Mouse (Mus musculus): Measurements from ENCODE around the gene Epc2.
A peak's percentile ranks its signal among the peaks of the same experiment; 100 is the strongest.

The Epc2 gene

DNA sequence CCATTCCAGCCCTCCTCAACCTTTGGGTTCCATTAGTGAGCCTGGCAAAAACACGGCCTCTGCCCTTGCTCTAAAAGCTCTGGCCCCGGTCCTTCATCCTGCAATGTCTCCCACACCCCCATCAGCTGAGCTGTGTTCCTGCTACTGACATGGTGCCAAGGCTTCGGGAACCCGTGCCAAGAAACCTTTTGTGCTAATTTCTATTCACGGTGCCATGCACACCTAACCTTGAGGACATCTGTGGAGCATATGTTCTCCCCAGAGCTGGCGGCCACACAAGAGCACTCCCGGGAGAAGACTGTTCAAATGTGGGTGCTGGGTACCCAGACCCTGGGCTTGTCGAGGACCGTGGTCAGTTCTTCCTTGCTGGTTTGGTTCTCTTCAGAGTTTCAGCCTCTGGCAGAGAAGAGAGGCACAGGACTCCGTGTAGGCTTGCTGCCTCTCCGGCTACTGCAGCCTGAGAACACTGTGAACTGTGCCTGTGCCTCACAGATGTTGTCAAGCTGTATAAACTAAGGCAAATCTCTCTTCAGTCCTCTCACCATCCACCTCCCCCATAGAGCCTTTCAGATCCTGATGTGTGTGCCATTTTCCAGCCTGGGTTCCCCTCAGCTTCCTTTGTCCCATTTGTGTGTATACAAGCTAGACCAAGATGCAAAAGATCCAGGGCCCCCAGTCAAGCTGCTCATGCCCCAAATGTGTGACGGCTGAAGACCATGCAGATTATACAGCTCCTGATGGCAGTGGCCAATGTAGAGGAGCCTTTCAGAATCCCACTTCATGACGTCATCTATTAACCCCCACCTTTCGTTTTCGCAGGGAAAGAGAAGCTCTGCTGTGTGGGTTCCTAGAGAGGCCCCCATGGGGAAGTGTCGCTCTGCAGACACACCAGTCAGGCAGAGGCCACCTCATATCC lies 118.8 kb downstream of the Epc2 start:
- DNase-seq (ENCODE audit: extremely low read depth, insufficient read length, low spot score): no peak

DNA sequence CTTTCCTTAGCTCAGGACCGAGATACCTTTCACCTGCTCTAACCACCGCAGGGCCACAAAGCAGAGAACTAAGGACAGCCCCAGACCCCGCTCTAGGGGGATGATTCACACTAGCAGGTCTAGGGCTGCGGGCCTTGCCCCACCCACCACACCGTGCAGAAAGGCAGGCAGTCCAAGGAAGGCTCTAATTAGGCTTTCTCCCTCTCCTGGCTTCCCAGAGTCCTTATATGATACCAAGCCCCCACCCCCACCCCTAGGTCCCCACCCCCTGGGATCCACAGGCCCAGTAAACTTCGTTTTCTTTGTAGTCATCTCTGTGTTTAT lies 119.5 kb downstream of the Epc2 start:
- DNase-seq (ENCODE audit: extremely low read depth, insufficient read length, low spot score): no peak

DNA sequence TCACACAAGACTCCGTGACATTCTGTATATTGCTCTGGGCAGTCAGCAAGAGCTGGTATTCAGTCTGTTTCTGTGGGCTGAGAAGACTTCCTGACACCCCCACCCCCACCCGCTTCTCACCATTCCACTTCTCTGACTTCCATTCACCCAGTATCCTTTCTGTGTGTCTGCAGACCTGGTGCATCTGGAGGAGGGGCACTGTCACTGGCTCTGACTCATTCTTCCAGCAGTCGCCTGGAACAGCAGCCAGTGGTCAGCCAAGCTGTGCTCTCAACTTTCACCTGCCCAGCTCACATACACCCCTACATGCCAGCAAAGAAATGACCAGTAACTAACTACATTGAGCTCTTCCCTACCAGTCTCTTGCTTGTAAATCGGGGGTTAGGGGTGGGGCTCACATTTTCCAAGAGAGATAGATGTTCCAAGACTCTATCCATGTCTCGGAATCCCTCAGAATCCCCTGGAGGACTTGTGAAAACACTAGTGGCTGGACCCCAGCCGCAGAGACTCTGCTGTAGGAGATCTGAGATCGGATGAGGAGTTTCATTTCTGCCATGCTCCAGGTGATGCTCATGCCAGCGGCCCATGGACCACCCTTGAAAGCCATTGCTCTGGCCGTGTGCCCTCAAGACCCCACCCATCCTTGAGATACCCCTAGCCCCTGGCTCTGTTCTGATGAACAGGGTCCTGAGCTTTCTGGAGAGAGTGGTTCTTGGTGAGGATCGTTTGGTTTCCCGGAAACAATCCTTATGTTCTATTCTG lies 120.1 kb downstream of the Epc2 start:
- DNase-seq (ENCODE audit: extremely low read depth, insufficient read length, low spot score): peak; percentile 39

DNA sequence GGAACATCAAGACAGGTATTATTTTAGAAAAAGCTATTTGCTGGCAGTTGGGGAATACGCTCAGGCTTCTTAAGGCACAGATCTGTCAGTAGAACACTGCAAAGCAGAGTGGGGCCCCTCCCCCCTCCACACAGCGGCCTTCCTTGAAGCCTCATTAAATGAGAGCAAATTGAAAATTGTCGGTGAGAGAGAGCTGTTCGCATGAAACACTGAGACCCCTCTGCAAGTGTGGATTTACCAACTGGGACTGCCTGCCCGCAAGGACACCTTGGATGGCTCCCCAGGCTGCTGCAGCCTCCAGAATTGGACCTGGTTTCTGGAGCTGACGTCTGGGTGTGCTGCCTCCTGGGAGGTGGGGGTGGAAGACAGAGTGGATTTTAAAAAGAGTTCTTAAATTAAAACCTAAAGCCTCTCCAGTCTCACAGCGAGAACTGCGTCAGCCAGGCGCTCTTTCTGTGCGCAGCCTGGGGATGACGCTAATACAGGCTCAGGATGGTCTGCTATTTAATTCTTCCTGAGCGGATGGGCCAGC lies 120.9 kb downstream of the Epc2 start:
- DNase-seq (ENCODE audit: extremely low read depth, insufficient read length, low spot score): no peak

DNA sequence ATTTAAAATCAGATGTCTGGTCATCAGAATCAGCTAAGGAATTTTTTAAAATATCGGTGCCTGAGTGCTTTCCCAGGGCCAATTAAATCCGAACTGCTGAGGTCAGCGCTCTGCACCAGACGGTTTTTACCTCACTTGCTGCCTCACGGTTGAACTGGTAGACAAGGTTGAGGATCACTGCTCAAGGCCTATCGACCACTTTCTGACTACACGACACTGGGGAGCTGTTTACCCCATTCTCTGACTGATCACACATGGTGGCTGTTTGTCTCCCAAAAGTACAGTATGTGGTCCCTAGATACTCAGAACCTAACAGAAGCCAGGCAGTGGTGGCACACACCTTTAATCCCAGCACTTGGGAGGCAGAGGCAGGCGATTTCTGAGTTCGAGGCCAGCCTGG lies 121.4 kb downstream of the Epc2 start:
- no peak for DNase-seq (ENCODE audit: extremely low read depth, insufficient read length, low spot score)

DNA sequence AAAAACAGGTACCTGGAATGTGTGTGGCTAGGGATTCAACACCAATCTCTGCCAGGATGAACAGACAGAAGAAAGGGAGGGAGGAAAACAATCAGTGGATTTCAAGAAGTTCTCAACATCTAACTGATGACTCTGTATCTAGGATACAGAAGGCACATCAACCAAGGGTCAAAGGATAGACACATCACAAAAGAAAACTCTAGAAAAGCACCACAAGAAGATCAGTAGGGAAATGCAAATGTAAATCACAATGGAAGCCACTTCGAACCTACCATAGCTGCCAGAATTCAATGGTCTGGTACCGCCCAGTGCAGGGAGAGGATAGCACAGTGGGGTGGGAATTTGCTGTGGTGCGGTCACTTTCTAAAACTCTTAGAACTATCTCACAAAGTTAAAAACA lies 122.0 kb downstream of the Epc2 start:
- DNase-seq (ENCODE audit: extremely low read depth, insufficient read length, low spot score): no peak

DNA sequence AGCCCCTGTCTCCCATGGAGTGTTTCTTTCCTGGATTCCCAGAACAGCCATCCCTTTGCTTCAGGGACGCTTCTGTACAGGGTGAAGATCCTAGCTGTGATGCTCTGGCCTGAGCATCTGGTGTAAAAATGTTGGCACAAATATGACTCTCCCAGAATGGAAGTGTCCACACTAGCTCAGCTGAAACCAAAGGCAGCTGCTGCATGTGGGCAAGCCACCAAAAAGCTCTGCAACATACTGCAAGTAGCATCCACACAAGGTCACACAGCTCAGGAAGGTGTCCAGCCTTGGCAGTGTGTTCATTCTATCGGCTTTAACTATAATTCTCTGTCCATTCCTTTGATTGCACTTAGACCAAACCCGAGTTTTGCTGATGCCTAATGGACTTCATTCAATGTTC lies 129.3 kb downstream of the Epc2 start:
- DNase-seq (ENCODE audit: extremely low read depth, insufficient read length, low spot score): no peak

DNA sequence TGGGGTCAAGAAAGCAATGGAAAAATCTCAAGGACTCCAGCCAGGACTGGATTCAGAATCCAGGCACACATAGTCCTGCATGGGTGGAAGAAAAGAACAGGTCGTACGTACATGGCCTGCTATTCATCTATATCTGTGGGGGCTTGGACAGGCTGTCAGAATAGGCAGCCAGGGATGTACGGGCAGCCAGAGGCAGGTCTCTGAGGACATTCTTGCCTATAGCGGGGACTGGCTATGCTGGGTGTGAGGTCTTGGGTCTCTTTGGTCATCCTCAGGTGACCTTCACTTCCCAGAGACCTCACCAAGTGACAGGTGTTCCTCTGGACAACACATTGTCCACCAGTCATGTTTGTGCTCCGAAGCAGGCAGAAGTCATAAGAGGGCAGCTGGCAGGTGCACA lies 131.3 kb downstream of the Epc2 start:
- no peak for DNase-seq (ENCODE audit: extremely low read depth, insufficient read length, low spot score)

DNA sequence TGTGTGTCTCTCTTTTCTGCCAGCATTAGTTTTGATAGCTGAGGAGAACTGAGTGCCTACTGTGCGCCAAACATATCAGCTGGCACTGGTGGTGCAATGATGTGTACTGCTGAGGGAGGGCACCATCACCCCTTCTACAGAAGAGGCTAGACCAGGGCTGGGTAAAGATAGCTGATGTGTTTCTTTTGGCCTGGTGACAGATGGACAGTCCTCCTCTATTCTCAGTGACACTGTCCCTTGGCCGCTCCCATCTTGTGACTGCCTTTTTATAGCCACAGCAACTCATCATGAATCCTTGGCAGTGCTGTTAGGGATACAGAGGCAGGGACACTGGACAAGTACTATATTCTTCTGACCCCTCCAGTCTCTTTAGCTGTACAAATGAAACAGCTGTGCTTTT lies 132.0 kb downstream of the Epc2 start:
- DNase-seq (ENCODE audit: extremely low read depth, insufficient read length, low spot score): no peak

DNA sequence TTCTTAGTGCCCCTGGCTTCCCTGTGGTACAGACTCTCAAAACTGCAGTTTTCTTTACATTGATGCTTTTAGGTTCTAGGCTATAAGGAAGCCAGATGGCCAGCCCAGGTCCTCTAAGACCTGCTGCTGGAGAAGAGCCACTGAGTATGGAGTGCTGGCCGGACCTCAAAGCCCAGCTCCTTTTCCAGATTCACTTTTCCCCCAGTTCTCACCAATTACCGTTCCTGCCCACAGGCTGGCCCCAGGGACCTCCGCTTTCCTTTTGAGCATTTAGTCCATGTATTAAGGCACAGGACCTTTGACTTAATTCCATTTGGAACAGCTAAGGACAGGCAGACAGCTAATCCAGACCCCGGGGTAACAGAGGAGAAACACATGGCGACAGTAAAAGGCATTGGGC lies 139.2 kb downstream of the Epc2 start:
- no peak for DNase-seq (ENCODE audit: extremely low read depth, insufficient read length, low spot score)

DNA sequence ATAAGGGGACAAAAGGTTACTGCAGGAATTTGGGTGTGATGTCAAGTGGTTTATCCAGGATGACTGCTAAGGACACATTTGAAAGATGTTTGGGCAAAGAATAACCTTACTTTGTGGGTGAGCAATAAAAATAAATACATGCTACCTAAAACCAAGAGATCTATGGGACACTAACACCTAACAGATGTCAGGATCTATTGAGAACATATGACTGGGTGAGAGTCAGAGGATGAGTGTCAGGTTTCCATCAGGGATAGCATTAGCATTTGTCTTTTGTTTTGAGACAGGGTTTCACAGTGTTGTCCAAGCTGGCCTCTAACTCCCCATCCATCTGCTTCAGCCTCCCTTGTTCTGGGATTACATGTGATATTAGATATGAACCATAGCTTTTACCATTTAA lies 141.6 kb downstream of the Epc2 start:
- no peak for DNase-seq (ENCODE audit: extremely low read depth, insufficient read length, low spot score)

DNA sequence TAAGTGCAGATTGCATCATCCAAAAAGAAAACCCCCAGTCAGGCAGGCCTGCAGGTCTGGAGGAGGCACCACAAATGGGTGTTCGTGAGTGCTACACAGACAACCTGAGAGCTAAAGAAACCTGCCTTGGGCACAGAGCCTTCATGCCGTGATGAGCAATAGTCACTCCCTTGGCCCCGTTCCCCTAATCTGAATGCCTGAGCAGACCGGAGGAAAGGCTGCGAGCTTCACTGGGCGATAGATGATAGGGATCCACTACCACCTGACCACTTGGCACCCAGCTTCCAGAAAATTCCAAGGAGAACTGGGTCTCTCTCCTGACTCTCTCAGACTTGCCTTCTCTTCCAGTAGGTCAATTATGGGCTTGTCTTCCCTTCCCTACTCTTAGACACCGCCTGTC lies 143.6 kb downstream of the Epc2 start:
- no peak for DNase-seq (ENCODE audit: extremely low read depth, insufficient read length, low spot score)

DNA sequence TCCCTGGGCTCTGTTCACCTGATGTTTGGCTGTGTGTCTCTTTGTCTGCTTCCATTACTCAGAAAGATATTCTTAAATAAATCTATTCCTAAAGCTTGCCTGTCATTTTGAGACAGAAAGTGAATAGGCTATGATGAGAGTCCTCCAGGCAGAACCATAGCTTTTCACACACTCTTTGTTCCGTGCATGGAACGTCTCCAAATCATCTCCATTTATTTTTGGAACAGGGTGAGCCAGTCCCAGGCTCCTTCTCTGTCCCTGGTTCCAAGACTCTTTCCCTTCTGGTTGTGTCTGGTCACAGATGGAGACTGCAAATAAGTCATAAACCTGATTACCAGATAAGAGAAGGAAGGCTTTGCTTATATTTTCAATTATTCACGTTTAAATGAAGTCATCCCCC lies 145.0 kb downstream of the Epc2 start:
- no peak for DNase-seq (ENCODE audit: extremely low read depth, insufficient read length, low spot score)

DNA sequence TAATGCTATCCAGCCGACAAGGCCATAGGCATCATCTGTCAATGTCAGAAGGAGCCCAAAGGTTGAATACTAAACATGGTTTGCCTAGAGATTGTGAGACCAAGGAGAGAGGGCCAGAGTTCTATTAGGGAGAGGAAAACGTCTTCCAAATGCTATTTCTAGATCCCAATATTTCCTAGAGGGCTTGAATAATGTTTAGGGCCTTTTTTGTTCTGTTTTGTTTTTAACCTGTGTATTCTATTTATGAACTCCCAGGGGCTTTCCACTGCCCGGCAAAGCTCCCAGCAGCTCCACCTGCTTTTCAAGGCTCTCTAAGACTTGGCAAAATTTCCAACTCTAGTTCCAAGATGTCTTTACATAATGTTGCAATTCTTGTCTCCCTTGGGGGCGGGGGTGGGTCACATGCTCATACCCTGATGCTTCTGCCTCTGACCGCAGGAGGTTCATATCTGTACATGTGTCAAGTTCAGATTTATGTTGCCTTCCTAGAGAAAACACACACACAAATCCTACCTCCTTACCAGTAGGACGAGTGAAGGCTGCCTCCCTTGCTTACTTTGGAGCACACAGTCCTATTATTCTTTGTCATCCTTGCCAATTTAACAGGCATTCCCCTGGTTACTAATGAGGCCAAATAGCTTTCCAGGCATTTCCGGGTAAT lies 148.9 kb downstream of the Epc2 start:
- DNase-seq (ENCODE audit: extremely low read depth, insufficient read length, low spot score): no peak

Data from 3134 (cell line).